Mouse (Mus musculus): ENCODE measurements at regions not wholly inside any gene's neighbourhood (a gene's known extent, or its start where the extent isn't known, plus 50 kb on each side); places are given as distances from the start of the nearest gene placed in this dataset.

GRCm38 (mm10) chr14:120669665-120670064 is 191.4 kb downstream of the Rap2a start:
- no peak for DNase-seq

- DNase-seq, result no peak
Observed at GRCm38 (mm10) chr14:120675752-120676151, 197.5 kb downstream of the Rap2a start.

DNA sequence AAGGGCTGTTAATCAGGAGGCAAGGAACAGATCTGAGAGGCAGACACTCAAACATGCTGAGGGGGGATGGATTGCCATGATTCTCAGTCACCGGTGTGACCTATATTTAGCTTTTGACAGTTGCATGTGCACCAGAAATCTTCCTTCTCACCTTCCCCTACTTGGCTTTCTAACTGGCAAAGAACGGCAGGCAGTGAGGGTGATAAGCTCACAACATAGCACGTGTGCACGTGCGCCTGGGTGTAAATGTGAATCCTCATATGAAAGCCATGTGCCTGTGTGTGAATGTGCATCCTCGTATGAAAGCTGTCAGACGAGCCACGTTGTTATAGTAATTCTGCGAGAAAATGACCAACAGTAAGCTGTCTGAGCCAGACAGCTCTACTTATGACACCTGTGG is 200.3 kb downstream of the Rap2a start:
- no peak for DNase-seq

DNA sequence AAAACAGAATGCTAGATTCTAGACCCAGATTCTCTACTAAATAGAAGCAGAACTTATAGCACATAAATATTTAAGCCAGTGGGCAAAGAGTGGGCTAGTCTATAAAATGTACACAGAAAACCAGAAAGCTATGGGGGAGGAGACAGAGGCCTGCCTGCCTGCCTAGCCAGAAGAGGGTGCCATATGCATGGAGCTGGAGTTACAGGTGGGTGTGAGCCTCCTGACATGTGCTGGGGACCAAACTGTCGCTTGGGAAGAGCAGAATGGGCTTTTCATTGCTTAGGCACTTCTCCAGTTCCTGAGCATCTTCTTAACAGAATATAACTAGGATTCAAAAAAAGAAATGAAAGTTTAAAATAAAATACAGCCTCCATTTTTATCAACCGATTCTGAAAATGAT is 200.8 kb downstream of the Rap2a start:
- DNase-seq, result no peak

DNA sequence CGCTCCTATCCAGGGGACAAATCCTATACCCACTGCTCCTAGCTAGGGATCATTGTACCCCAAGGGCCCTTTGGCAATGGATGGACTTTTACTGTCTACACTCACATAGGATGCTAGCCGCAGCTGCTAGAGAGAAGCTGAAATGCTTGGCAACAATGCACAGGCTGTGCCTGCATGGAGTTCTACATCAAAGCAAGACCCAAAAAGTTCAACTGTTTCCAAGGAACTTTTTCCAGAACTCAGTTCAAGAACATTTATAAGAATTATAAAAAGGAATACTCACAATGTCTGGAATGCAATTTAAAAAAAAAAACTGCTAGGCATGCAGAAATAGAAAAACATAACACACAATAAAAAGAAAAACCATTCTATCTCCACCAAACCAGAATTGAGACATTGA is 202.0 kb downstream of the Rap2a start:
- DNase-seq, result no peak

- no peak for DNase-seq
Observed at GRCm38 (mm10) chr14:120685263-120685662, 207.0 kb downstream of the Rap2a start.

- no peak for DNase-seq
Observed at GRCm38 (mm10) chr14:120685877-120686276, 207.6 kb downstream of the Rap2a start.

- no peak for DNase-seq
Observed at GRCm38 (mm10) chr14:120686751-120687150, 208.5 kb downstream of the Rap2a start.

- no peak for DNase-seq
Observed at GRCm38 (mm10) chr14:120699378-120699777, 211.6 kb upstream of the Ipo5 start.

GRCm38 (mm10) chr14:120705301-120705801 is 205.7 kb upstream of the Ipo5 start:
- DNase-seq, result no peak

- no peak for DNase-seq
Observed at GRCm38 (mm10) chr14:120710782-120711181, 200.2 kb upstream of the Ipo5 start.

GRCm38 (mm10) chr14:120720464-120721445 is 190.3 kb upstream of the Ipo5 start:
- DNase-seq, result no peak

GRCm38 (mm10) chr14:120721593-120722461 is 189.2 kb upstream of the Ipo5 start:
- peak; percentile 14 for DNase-seq

- DNase-seq, result no peak
Observed at GRCm38 (mm10) chr14:120722546-120723112, 188.4 kb upstream of the Ipo5 start.

GRCm38 (mm10) chr14:120728107-120728506 is 182.9 kb upstream of the Ipo5 start:
- no peak for DNase-seq

DNA sequence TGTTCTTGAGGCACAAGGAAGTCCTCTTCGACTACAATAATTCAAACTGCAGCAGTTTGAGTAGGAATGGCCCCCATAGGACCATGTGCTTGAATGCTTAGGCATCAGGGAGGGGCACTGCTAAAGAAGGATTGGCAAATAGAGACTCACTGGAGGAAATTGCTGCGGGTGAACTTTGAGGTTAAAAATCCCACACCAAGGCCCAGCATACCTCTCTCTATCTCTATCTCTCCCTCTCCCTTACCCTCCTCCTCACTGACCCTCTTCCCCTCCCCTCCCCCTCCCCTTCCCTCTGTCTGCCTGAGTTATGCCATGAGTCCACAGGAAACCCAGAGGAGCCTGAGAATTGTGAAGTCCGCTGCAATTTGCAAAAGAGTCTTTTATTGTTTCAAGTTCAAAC is 180.8 kb upstream of the Ipo5 start:
- peak; percentile 14 for DNase-seq

GRCm38 (mm10) chr14:120731679-120732281 is 179.2 kb upstream of the Ipo5 start:
- no peak for DNase-seq

DNA sequence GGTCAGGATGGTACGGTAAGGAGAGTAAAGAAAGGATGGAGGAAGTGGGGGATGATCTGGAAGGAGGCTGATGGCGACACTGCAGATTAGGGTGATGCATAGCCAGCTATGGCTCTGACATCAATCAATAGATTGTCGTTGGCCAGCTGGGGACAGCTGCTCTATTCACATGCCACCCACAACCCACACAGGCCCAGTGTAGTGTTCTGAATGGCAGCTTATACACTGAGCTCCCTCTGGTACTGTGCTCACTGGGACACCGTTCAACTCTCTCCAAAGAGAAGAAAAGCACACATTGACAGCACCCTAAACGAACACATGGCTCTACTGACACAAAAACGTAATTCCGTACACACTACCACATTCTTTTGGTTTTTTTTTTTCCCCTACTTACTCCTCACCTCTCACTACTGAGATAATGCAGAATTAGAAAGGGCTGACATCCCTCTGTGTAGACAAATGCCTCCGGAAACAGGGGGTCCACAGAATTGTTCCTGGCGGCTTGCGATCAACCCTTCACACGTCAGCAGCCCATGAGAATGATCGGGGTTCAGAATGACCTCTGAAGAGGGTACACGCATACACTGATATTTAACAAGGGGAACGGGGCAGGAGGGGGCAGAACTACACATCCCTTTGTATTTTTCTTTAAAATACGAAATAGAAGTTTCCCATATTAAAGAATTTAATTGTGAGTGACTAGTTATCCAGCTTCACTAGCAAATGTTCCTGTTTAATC is 178.5 kb upstream of the Ipo5 start:
- no peak for DNase-seq

DNA sequence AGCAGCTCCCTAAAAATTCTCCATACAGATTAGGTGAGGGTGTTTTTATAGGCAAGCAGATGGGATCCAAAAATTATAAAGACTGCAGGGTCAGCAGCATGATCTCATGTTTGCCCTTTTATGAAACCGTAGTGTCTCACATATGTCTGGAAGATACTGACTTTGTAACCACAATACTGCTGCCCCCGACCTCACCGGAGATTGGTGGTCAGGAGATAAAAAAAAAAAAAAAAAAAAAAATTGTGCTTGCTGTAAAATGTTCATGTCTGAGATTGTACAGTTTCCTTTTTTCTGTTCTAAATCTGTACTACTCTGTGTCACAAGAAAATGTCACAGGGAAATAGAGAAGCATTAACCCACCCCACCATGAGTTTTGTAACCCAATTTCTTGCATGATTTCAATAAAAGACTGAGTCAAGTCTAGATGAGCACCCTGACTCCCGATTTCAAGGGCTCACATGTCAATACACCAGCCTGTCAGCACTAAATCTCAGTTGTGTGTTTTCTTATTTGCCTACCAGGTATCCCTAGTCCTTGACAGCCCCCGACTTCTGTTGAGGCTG is 169.5 kb upstream of the Ipo5 start:
- no peak for DNase-seq

- no peak for DNase-seq
Observed at GRCm38 (mm10) chr14:120754011-120754410, 157.0 kb upstream of the Ipo5 start.

GRCm38 (mm10) chr14:120755389-120755788 is 155.6 kb upstream of the Ipo5 start:
- DNase-seq, result no peak
